Mouse (Mus musculus) heart, adult 2 months (tissue): Measurements from ENCODE around the gene Pdcd6ip.

Experiments
- CTCF ChIP-seq: fragments of 200-600 bp; IDR thresholded peaks from 2 replicates; pipeline ENCODE4 v1.8.1; 2022; ENCODE audit warnings: antibody characterized with exemption, mild to moderate bottlenecking, moderate library complexity
- POLR2A ChIP-seq: fragments of 200-500 bp; IDR thresholded peaks from 2 replicates; pipeline ENCODE4 v1.6.1; 2011; ENCODE audit warnings: mild to moderate bottlenecking, low read depth, low read length, control low read depth; ENCODE audit not compliant: insufficient read depth

GRCm38 (mm10) chr9:113726131-113726530 lies 18.1 kb upstream of the Pdcd6ip start:
- no peak for TF ChIP-seq CTCF
- no peak for TF ChIP-seq POLR2A
